Mouse (Mus musculus): ENCODE results near the gene Ccdc17. TPM values are rescaled to one million over a fixed set of nuclear protein-coding genes. Genes with fewer than 3 reads are reported as not detected.

Ccdc17 gene
- polyA plus RNA-seq, 1 experiment from 2014 or later: 5.6 TPM

- peaks cover 17% of the 10 kb centered on the region for H3K4me1 ChIP-seq (ENCODE audit: control insufficient read depth, insufficient read depth, low read depth, low read length)
- ATAC-seq: peak; percentile 97
- H3K27ac ChIP-seq (ENCODE audit: low read depth, low read length): peak overlapping the region; percentile 78
- H3K36me3 ChIP-seq (ENCODE audit: control insufficient read depth, insufficient read depth, low read length): peaks cover 18% of the 10 kb centered on the region
- under 1% methylated on average over 50 of the region's 50 CpGs for WGBS
- peak overlapping the region; percentile 85 for H3K4me2 ChIP-seq (ENCODE audit: low read length)
- H3K9ac ChIP-seq (ENCODE audit: low read depth, low read length): peak overlapping the region; percentile 70
- no peaks in the 10 kb centered on the region for H3K27me3 ChIP-seq (replicated peaks; ENCODE audit: control insufficient read depth, insufficient read depth, low read length)
- peak overlapping the region; percentile 65 for H3K4me3 ChIP-seq (ENCODE audit: low read length)
- no peaks in the 10 kb centered on the region for H3K9me3 ChIP-seq (ENCODE audit: control insufficient read depth, low read length)
Measured at GRCm38 (mm10) chr4:116596978-116597881, 776 bp downstream of the Ccdc17 start.

- 93% methylated on average over 2 of the region's 2 CpGs for WGBS
Measured at GRCm38 (mm10) chr4:116612621-116613020, 16.2 kb downstream of the Ccdc17 start.

GRCm38 (mm10) chr4:116615237-116615636 is 18.8 kb downstream of the Ccdc17 start:
- no peak overlapping the region for H3K4me2 ChIP-seq (ENCODE audit: low read length)
- H3K4me3 ChIP-seq (ENCODE audit: low read length): no peak overlapping the region
- H3K9me3 ChIP-seq (ENCODE audit: control insufficient read depth, low read length): no peaks in the 10 kb centered on the region
- WGBS: 96% methylated on average over 2 of the region's 2 CpGs
- H3K36me3 ChIP-seq (ENCODE audit: control insufficient read depth, insufficient read depth, low read length): peaks cover 19% of the 10 kb centered on the region
- no peak for ATAC-seq
- no peak overlapping the region for H3K27ac ChIP-seq (ENCODE audit: low read depth, low read length)
- no peaks in the 10 kb centered on the region for H3K27me3 ChIP-seq (replicated peaks; ENCODE audit: control insufficient read depth, insufficient read depth, low read length)
- H3K9ac ChIP-seq (ENCODE audit: low read depth, low read length): no peak overlapping the region
- no peaks in the 10 kb centered on the region for H3K4me1 ChIP-seq (ENCODE audit: control insufficient read depth, insufficient read depth, low read depth, low read length)

More at GRCm38 (mm10) chr4:116612621-116613020, 16.2 kb downstream of the Ccdc17 start:
- Histone ChIP-seq H3K4me3 (ENCODE audit: low read length) (no peak overlapping the region), H3K4me2 (ENCODE audit: low read length) (no peak overlapping the region), H3K4me1 (ENCODE audit: control insufficient read depth, insufficient read depth, low read depth, low read length) (no peaks in the 10 kb centered on the region), H3K9me3 (ENCODE audit: control insufficient read depth, low read length) (no peaks in the 10 kb centered on the region), H3K9ac (ENCODE audit: low read depth, low read length) (no peak overlapping the region), H3K27ac (ENCODE audit: low read depth, low read length) (no peak overlapping the region), H3K27me3 (replicated peaks; ENCODE audit: control insufficient read depth, insufficient read depth, low read length) (no peaks in the 10 kb centered on the region), H3K36me3 (ENCODE audit: control insufficient read depth, insufficient read depth, low read length) (peaks cover 20% of the 10 kb centered on the region)
- no peak for ATAC-seq

DNA sequence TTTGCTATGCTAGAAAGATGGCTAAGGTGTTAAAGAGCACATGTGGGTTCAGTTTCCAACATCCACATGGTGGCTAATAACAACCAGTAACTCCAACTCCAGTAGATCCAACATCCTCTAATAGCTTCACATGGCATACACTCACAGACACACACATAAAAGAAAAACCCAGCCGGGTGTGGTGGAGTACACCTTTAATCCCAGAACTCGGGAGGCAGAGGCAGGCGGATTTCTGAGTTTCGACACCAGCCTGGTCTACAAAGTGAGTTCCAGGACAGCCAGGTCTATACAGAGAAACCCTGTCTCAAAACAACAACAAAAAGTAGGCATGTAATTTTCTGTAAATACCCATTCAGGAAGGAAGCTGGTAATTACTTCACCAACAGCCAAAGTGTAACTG is 28.4 kb downstream of the Ccdc17 start:
- Histone ChIP-seq H3K9me3 (ENCODE audit: control insufficient read depth, low read length) (no peaks in the 10 kb centered on the region), H3K4me2 (ENCODE audit: low read length) (no peak overlapping the region), H3K4me3 (ENCODE audit: low read length) (no peak overlapping the region), H3K27ac (ENCODE audit: low read depth, low read length) (no peak overlapping the region), H3K27me3 (replicated peaks; ENCODE audit: control insufficient read depth, insufficient read depth, low read length) (no peaks in the 10 kb centered on the region), H3K9ac (ENCODE audit: low read depth, low read length) (no peak overlapping the region), H3K36me3 (ENCODE audit: control insufficient read depth, insufficient read depth, low read length) (no peaks in the 10 kb centered on the region; the same call in 1 of the 2 replicates), H3K4me1 (ENCODE audit: control insufficient read depth, insufficient read depth, low read depth, low read length) (peaks cover 14% of the 10 kb centered on the region)
- ATAC-seq: no peak
- 92% methylated on average over 4 of the region's 4 CpGs for WGBS

GRCm38 (mm10) chr4:116626658-116627358 is 30.4 kb downstream of the Ccdc17 start:
- Histone ChIP-seq H3K4me2 (ENCODE audit: low read length) (peak overlapping the region; percentile 90), H3K27me3 (replicated peaks; ENCODE audit: control insufficient read depth, insufficient read depth, low read length) (no peaks in the 10 kb centered on the region), H3K9ac (ENCODE audit: low read depth, low read length) (peak overlapping the region; percentile 86), H3K9me3 (ENCODE audit: control insufficient read depth, low read length) (no peaks in the 10 kb centered on the region), H3K36me3 (ENCODE audit: control insufficient read depth, insufficient read depth, low read length) (no peaks in the 10 kb centered on the region), H3K4me3 (ENCODE audit: low read length) (peak overlapping the region; percentile 99), H3K27ac (ENCODE audit: low read depth, low read length) (peak overlapping the region; percentile 96), H3K4me1 (ENCODE audit: control insufficient read depth, insufficient read depth, low read depth, low read length) (peaks cover 14% of the 10 kb centered on the region)
- ATAC-seq: peak; percentile 79
- WGBS: under 1% methylated on average over 51 of the region's 53 CpGs

- Histone ChIP-seq H3K36me3 (ENCODE audit: control insufficient read depth, insufficient read depth, low read length) (no peaks in the 10 kb centered on the region), H3K4me1 (ENCODE audit: control insufficient read depth, insufficient read depth, low read depth, low read length) (peaks cover 14% of the 10 kb centered on the region), H3K9me3 (ENCODE audit: control insufficient read depth, low read length) (no peaks in the 10 kb centered on the region), H3K4me2 (ENCODE audit: low read length) (peak overlapping the region; percentile 90), H3K27me3 (replicated peaks; ENCODE audit: control insufficient read depth, insufficient read depth, low read length) (no peaks in the 10 kb centered on the region), H3K9ac (ENCODE audit: low read depth, low read length) (peak overlapping the region; percentile 86), H3K4me3 (ENCODE audit: low read length) (peak overlapping the region; percentile 99), H3K27ac (ENCODE audit: low read depth, low read length) (peak overlapping the region; percentile 96)
- under 1% methylated on average over 13 of the region's 13 CpGs for WGBS
- ATAC-seq: peak; percentile 95
Measured at GRCm38 (mm10) chr4:116627359-116627716, 30.9 kb downstream of the Ccdc17 start.

- peak; percentile 88 for ATAC-seq
- Histone ChIP-seq H3K4me3 (ENCODE audit: low read length) (peak within 1 kb of the TSS; percentile 99), H3K36me3 (ENCODE audit: control insufficient read depth, insufficient read depth, low read length) (no peaks in the 10 kb centered on the region), H3K9me3 (ENCODE audit: control insufficient read depth, low read length) (no peaks in the 10 kb centered on the region), H3K9ac (ENCODE audit: low read depth, low read length) (peak within 1 kb of the TSS; percentile 86), H3K27ac (ENCODE audit: low read depth, low read length) (peak within 1 kb of the TSS; percentile 96), H3K4me1 (ENCODE audit: control insufficient read depth, insufficient read depth, low read depth, low read length) (peaks cover 14% of the 10 kb centered on the region), H3K27me3 (replicated peaks; ENCODE audit: control insufficient read depth, insufficient read depth, low read length) (no peaks in the 10 kb centered on the region), H3K4me2 (ENCODE audit: low read length) (peak within 1 kb of the TSS; percentile 90)
- 8% methylated on average over 23 of the region's 23 CpGs for WGBS
Measured at GRCm38 (mm10) chr4:116627722-116628662, 31.5 kb downstream of the Ccdc17 start, which contains the start of gene Nasp. TSS of gene Nasp (minus strand) at chr4:116627941.

DNA sequence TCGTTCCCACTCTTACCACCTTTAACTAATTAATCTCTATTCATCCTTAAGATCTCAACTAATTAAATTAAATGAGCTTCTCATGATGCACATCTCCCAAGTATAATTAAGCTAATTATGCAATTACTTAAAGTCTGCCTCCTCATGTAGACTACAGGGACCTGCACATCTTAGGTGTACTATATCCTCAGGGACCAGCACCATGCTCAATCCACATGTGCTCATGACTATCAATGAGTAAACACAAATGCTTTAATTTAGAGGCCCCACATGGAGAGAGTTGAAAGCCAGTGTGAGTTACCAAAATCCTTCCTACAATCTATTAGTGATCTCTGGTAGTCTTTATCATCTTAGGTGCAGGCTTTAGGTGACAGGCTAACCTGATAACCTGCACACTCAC is 38.7 kb downstream of the Ccdc17 start:
- peak; percentile 55; the same call in 1 of the 2 replicates for ATAC-seq
- H3K27ac ChIP-seq (ENCODE audit: low read depth, low read length): no peak overlapping the region
- no peaks in the 10 kb centered on the region for H3K27me3 ChIP-seq (replicated peaks; ENCODE audit: control insufficient read depth, insufficient read depth, low read length)
- no peaks in the 10 kb centered on the region for H3K4me1 ChIP-seq (ENCODE audit: control insufficient read depth, insufficient read depth, low read depth, low read length)
- no peak overlapping the region for H3K4me2 ChIP-seq (ENCODE audit: low read length)
- no peaks in the 10 kb centered on the region for H3K9me3 ChIP-seq (ENCODE audit: control insufficient read depth, low read length)
- WGBS: 73% methylated on average over 1 of the region's 1 CpGs
- no peak overlapping the region for H3K4me3 ChIP-seq (ENCODE audit: low read length)
- H3K36me3 ChIP-seq (ENCODE audit: control insufficient read depth, insufficient read depth, low read length): peaks cover 27% of the 10 kb centered on the region
- H3K9ac ChIP-seq (ENCODE audit: low read depth, low read length): no peak overlapping the region

All from hindbrain, embryonic 16.5 days (tissue).